Mouse (Mus musculus) cerebellum, postnatal 36 days (tissue): ENCODE data around the gene Pidd1.

ENCODE experiments used
- DNase-seq, 2 experiments: peaks; one replicate each; pipeline ENCODE4 v3.0.0; 2021 to 2022; ENCODE audit warnings: mixed read lengths in 2 of 2

Gene Pidd1

DNA sequence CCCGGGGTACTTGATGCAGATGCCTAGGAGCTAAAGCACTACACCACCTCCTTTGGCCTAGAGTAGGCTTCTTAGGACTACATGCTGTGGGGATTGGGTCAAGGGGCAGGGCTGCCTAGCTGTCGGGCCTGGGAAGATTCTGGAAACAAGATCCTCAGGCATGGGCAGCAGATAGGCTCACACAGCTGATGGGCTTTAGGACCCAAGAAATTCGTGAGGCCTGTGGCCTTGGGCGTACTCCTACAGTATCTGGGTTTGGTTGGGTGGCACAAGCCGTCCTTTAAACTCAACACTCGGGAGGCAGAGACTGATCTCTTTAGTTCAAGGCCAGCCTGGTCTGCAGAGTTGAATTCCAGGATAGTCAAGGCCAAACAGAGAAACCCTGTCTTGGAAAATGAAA, 28.4 kb upstream of the Pidd1 start:
- no peak for DNase-seq

DNA sequence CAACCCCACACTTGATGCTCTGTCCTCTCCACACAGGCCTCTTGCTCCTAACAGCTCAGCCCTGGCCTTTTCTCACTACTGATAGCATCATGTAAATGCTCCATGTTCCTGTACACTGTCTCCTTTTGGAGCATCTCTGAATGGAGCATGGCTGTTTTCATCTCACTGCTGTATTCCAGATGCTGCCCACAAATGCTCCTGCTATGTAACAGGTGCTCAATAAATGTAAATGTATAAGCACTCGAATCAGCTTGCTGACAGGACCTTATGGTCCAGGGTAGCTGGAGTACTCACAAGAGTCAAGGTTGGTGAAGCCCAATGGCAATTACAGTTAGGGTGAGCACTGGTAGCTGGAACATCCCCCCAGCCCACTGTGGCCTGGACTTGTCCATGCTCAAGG, 27.4 kb upstream of the Pidd1 start:
- no peak for DNase-seq

DNA sequence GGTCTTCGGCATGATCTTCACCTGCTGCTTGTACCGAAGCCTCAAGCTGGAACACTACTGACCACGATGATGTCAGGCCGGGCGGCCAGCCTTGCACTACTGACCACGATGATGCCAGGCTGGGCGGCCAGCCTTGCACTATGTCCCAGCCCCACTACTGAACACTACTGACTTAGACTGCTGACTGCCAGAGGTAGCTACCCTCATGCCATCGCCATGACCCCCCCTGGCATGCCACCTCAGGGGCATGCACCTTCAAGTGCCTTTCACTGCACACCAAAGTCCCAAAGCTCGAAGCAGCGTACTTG, 26.8 kb upstream of the Pidd1 start:
- DNase-seq: no peak

DNA sequence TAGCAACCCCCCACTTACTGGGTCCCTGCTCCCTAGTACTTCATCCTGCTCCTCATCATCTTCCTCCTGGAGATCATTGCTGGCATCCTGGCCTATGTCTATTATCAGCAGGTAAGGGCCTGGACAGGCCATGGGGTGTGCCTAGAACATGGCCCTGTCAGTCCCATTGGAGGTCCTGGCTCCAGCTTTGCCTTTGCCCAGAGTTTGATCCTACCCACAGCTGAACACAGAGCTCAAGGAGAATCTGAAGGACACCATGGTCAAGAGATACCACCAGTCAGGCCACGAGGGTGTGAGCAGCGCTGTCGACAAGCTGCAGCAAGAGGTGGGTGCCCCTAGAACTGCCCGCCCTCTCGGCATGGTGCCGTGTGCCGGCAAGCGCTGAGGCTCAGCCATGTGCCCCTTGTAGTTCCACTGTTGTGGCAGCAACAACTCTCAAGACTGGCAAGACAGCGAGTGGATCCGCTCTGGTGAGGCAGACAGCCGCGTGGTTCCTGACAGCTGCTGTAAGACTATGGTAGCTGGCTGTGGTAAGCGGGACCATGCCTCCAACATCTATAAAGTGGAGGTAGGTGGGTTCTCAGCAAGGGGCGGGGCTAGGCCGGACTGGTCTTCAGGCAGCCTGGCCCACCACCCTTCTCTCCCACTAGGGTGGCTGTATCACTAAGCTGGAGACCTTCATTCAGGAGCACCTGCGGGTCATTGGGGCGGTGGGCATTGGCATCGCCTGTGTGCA, 26.2 kb upstream of the Pidd1 start:
- DNase-seq: no peak

DNA sequence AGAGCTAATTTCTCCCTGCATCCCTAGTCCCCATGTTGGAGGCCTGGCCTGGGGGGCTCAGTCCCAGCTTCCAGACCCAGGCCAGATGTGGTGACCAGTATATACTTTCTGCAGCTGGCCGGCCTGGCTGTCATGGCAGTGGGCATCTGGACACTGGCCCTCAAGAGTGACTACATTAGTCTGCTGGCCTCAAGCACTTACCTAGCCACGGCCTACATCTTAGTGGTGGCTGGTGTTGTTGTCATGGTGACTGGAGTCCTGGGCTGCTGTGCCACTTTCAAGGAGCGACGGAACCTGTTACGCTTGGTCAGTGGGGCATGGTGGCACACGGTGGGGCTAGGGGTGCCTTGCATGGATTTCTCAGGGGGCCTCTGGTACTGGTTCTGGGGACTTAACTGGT, 25.5 kb upstream of the Pidd1 start:
- no peak for DNase-seq

DNA sequence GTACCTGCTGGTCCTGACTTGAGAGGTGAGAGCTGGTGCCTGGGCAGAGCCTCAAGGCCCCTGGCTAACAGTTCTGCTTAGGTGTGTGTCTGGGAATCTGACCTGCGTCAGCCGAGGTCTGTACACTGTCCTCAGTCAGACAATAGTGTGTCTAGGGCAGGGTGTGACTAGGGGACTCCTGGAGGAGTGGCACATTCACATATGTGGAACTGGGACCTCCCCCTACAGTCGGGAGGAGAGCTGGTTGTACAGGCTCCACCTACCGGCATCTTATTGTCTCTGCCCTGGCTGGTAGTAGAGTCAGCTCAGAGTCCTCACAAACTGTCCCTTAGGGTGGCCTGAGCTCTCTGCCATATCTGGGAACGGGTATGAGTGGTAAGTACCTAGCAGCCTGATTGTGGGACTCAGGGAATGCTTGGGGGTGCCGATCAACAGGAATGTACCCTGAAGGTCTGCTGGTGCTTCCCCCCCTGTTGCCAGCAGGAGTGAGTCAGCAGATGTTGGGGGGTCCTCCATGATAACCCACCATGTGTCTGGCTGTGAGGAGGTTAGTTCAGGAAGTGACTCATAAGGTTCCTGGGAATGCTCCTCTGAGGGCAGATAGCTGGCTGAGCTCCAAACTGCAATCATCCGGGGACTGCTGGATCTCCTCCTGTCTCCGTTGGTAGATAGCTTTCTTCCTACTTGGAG, 24.8 kb upstream of the Pidd1 start:
- peak; percentile 49 to 50 for DNase-seq

DNA sequence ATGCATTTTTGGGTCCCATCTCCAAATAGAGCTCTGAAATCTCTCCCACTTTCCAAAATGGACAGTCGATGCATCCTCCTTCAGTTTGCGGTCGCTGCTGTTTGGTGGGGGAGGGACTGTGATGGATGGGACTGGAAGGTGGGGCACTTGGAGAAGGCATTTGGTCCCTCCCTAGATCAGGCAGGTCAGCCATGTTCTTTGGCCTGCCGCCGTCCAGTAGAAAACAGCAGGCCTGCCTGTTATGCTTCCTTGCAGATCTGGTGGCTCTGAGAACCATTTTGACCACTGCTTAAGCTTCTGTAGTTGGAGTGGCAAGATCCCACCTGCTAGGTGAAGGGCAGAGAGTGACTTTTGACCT, 24.3 kb upstream of the Pidd1 start:
- DNase-seq: no peak

DNA sequence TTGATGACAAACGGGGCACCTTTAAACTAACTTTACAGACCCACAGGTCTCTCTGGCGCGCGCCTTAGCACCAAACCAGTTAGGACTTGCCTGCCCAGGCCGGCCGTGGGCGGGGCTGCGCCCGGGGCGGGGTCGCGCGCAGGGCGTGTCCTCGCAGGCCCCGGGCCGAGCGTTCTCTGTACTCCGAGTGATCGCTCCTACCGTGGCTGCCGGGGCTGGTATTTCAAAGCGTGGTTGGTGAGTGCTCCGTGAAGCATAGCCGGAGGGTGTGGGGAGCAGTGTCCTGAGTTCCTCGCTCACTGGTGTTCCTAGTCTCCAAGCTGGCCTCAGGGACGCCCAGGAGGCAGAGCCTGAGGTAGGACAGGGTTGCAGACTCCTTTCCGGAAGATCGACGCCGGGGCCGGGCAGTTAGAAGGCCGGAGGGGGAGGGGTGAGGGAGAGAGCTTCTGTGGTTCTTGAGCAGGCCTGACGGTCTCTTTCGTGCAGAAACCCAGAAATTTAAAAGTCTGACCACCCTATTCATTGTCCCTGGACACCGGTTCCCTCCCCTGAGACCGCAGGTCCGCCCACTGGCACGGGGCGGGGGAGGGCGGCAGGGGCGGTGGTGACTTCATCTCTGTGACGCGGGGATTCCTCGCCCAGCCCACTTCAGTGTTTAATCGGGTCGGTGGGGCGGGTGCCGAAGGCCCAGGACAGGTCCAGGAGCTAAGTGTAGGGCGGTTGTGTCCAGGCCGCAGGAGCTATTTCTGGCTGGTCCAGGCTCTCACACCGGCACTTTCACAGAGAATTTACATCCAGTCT, 23.6 kb upstream of the Pidd1 start, which contains the start of gene Cd151:
Gene Cd151, plus strand, starts transcription at position 163 of the 801 bp plus-strand sequence.
- DNase-seq: peak; percentile 59 to 71

DNA sequence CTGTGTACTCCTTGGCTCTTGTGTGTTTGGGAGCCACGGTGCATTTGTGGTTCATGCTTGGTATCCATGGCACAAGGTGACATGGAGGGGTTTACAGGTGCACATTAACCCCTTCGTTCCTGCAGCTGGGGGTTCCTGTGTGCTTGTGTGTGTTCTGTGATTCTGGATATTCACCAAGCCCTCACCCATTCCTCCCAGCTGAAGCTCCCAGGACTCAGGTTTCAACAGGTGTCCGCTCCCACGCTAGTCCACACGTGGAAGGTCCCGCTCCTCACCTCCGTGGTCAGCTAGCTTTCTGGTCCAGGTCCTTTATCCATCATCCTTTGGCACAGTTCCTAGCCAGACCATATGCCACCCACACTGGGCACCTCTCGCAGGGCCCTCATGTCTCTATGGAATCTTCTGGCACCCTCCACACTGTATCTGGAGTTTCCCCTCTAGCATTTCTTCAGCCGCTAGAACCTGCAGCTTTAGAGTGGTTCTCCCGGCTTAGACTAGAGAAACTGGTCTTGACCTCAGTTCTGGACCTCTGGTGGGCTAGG, 22.9 kb upstream of the Pidd1 start:
- peak in 1 of 2 experiments; percentile 24 for DNase-seq

DNA sequence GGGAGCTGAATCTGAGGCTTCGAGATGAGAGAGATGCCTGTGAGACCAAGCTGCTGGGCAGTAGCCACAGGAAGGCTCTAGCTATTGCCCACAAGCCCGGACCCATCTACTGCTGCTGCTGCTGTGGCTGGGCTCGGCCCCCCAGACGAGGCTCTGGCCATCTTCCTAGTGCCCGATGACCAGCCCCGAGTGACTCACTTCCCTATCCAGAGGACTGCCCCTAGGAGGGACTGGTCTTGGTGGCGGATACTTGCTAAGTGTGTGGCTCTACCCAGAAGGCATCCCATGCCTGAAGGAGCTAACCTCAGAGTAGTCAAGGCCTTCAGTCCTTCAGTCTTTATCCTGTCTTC, 22.2 kb upstream of the Pidd1 start:
- DNase-seq: no peak

DNA sequence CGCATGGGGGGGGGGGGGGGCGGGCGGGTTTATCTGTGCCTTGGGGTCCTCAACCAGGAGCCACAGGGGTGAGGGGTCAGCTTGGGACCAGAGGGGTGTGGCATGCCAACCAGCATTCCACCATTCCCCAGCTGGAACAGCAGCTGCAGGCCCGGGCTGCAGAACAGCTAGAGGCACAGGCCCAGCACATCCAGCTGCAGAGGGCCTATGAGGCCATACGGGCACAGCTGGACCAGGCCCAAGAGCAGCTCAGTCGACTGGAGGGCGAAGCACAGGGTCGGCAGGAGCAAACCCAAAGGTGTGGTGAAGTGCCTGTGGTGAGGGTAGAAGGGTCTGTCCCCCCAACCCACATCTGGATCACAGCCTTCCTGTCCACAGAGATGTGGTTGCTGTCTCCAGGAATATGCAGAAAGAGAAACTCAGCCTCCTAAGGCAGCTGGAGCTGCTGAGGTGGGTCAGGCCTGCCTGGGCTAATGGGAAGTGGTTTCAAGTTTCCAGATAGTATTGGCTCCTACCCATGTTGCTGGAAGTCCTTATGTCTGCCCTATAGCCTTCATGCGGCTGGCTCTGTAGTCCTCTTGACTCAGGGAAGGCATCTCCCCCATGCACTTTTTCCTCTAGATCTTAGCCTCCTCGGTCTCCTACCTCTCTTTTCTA, 21.7 kb upstream of the Pidd1 start:
- no peak for DNase-seq

DNA sequence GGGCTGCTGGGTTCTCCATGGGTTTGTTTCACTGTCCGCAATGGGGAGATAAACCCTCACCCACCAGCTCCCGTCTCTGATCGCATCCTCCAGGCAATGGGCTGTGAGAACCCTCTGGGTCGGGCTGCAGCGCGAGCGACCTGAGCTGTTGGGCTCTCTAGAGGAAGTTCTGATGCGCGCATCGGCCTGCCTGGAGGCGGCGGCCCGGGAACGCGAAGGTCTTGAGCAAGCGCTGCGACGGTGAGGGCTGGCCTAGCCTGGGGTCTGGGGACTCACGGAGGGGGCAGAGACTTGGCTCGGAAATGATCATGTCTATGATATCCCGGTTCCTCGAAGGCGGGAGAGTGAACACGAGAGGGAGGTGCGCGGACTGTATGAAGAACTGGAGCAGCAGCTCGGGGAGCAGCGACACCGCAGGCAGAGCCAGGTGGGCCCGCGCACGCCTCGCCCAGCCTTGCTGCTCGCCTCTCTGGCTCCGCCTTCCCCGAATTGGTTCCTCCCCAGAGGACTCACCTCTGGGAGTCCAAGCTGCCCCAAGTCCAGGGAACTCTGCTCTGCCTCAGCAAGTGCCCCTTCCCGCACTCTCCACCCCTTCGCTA, 20.9 kb upstream of the Pidd1 start:
- DNase-seq: no peak

DNA sequence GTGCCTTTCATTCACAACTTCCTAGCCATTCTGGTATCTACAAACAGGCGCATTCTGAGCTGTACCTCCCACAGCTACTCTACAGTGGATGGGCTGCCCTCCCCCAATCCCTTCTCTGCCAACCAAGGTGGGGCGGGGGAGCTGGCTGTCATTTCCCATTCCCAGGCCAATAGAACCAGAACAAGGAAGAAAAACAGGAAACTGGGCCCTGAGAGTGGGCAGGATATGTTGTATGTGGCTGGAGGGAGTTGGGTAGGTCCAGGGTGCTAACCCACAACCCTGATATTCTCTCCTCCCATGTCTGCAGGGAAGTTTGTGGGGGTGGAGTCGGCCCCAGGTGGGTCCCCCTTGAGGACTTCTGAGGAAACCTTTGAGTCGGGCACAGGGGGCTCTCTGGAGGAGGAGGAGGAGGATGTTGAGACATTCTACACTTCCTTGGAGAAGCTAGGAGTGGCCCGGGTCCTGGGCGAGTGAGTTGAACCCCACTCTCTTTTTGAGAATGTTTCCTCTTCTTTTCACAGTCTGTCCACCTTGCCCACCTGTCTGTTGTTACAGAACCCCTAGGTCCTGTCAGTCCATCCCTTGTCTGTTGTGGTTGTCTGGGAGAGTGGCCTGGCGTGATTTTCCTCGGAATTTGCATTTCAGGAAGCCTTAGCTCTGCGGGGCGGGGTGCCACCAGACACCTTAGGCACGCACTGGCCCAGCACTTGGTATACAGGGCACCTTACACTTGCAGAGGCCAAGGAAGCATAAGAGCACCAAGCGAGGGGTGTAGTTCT, 20.2 kb upstream of the Pidd1 start:
- no peak for DNase-seq

DNA sequence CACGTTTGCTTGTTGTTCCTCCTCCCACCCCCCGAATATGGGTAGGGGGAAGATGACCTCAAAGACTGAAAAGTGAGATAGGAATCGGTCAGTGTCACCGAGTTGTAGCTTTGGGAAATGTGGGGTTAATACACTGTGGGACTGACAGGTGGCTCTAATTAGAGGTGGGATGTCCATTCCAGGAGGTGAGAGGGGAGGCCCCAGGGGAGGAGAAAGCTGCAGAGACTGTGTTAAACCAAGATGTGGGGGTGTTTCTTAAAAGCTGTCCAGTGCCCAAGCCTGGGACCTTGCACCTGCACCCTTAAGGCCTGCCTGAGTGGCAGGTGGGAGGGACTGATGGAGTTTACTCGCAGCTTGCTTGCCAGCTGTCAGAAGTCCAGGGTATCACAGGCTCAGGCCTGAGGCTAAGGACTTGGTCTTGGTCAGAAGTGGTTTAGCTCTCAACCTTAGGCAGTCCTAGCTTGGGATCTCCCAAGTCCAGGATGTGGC, 18.6 kb upstream of the Pidd1 start:
- no peak for DNase-seq

DNA sequence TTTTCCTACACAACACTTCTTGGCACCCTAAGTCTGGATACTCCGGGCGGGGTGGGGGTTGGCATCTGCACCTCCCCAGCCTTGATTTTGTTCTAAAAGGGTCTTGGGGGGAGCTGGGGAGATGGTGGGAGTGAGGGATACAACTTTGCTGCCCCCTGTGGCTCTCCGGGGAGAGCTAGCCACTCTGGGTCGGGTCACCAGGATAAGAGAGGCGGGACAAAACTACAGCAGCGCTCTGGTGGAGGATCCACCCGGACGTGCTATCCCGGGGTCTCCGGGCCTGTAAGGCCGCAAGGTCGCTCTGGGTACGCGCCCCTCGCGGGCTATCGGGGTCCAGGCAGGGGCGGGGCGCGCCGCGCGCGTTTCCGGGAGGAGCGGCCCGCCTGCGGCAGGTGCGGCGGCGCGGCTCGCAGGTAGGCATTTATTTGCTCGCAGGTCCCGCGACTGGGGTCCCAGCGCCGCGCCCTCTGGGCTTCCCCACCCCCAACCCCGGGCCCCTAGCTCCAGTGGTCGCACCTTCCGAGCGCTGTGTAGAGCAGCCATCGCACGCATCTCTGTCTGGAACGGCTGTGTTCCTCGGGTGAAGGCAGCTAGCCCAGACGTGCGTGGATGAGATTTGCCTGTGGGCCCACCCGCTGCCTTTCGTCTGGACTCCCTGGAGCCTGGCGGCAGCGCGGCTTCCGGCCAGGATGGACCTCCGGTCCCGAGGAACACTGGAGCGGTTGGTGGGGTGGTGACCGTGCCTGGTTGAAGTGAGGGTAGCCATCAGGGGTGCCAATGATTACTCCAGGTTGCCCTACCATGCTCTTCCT, 17.9 kb upstream of the Pidd1 start:
- peak in 1 of 2 experiments; percentile 28 for DNase-seq

DNA sequence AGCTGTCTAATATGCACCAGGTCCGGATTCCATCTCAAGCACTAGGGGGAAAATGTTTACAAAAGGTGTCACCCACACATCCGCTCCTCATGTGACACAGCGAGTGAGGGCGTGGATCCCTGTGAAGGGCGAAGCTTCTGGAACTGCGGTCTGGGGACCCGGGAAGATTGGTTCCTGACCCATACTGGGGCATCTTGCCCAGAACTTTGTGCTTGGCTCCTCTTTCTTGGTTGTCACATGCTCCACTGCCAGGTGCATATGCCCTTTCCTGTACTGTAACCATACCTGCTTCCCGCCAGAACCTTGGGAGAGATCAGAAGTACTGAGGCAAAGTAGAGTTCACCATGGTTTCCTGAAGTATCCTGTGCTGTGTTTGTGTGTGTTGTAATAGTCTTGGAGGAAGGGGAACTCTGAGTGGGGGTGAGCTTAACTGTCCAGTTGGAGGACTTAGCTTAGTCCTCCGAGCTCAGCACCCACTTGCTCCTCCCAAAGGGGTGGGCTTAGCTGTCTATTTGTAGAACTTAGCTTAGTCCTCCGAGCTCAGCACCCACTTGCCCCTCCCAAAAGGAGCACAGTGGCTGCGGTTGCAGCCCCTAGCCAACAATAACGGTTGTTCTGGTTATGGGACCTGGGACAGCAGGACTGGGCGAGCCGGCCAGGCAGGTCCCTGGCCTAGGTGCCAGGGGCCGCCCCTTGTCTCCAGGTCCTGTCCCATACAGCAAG, 16.7 kb upstream of the Pidd1 start, which contains the start of gene Cracr2b:
Gene Cracr2b, plus strand, starts transcription at position 704 of the 723 bp plus-strand sequence.
- no peak for DNase-seq

DNA sequence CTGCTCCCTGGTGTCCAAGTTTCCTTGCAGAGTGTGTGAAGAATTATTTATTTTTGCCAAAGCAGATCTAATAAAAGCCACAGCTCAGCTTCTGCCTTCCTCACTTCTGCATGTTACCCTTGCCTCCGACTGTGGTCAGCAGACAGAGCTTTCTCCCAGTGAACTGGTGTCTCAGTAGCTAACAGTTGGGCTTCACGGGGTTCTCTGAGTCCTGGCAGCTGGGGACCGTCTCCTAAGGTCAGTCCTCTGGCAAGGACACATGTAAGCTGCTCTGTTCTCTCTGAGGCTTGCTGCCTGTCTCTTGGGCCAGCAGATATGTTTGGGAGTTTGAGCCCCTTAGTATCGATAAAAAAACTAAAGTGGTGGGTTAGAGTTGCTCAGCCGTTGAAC, 16.2 kb upstream of the Pidd1 start:
- DNase-seq: no peak

DNA sequence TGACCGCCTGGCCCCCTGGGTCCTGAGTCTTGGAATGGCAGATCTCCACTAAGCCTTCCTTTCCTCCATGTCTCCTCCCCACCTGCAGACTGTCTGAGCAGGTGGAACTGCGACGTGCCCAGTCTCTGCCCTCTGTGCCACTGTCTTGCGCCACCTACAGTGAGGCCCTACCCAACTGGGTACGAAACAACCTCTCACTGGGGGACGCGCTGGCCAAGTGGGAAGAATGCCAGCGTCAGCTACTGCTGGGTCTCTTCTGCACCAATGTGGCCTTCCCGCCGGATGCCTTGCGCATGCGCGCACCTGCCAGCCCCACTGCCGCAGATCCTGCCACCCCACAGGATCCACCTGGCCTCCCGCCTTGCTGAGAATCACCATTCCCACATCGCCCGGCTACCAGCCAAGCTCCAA, 15.5 kb upstream of the Pidd1 start:
- peak; percentile 74 to 78 for DNase-seq

DNA sequence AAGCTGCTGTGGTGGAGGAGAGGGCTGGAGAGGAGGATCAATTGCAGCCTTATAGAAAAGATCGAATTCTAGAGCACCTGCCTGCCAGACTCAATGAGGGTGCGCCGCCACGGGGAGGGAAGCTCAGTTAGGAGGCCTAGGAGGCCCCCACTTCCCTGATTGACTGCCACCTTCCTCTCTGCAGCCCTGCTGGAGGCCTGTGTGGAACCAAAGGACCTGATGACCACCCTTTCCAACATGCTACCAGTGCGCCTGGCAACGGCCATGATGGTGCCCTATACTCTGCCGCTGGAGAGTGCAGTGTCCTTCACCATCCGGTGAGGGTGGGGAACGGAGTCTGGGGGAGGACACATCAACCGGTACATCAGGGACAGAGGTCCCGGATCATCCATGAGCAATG, 14.8 kb upstream of the Pidd1 start:
- DNase-seq: peak; percentile 42 to 44
